Mouse (Mus musculus): ENCODE data around the gene Adam12. TPM values are rescaled to one million over a fixed set of nuclear protein-coding genes. Genes with fewer than 3 reads are reported as not detected.
"Not testable (repeated sequence)": the region's sequence is repeated elsewhere in the genome, so short reads cannot be mapped to it uniquely, and the experiment has no call there.

The Adam12 gene
- polyA plus RNA-seq, 1 experiment from 2014 or later: 4.8 TPM

- 88% methylated on average over 4 of the region's 4 CpGs for WGBS
- Histone ChIP-seq H3K4me1 (replicated peaks) (no peaks in the 10 kb centered on the region), H3K27ac (replicated peaks) (no peak overlapping the region), H3K4me2 (no peak overlapping the region), H3K27me3 (no peaks in the 10 kb centered on the region), H3K9ac (no peak overlapping the region), H3K9me3 (peaks cover 11% of the 10 kb centered on the region), H3K36me3 (no peaks in the 10 kb centered on the region), H3K4me3 (no peak overlapping the region)
- no peak for ATAC-seq (ENCODE audit: low FRiP score, low read depth)
Observed at GRCm38 (mm10) chr7:133908966-133909365, 323.0 kb downstream of the Adam12 start.

GRCm38 (mm10) chr7:133899391-133899790 is 332.6 kb downstream of the Adam12 start:
- Histone ChIP-seq H3K4me3 (no peak overlapping the region), H3K4me2 (no peak overlapping the region), H3K9me3 (no peaks in the 10 kb centered on the region), H3K36me3 (no peaks in the 10 kb centered on the region), H3K27me3 (no peaks in the 10 kb centered on the region), H3K4me1 (replicated peaks) (no peaks in the 10 kb centered on the region), H3K27ac (replicated peaks) (no peak overlapping the region), H3K9ac (no peak overlapping the region)
- ATAC-seq (ENCODE audit: low FRiP score, low read depth): no peak
- 89% methylated on average over 4 of the region's 4 CpGs for WGBS

- no peak overlapping the region for H3K4me3 ChIP-seq
- no peak overlapping the region for H3K9ac ChIP-seq
- no peak overlapping the region for H3K4me2 ChIP-seq
- no peaks in the 10 kb centered on the region for H3K36me3 ChIP-seq
- H3K9me3 ChIP-seq: no peaks in the 10 kb centered on the region
- H3K27ac ChIP-seq (replicated peaks): no peak overlapping the region
- 74% methylated on average over 4 of the region's 4 CpGs for WGBS
- no peak for ATAC-seq (ENCODE audit: low FRiP score, low read depth)
- H3K4me1 ChIP-seq (replicated peaks): no peaks in the 10 kb centered on the region
- H3K27me3 ChIP-seq: no peaks in the 10 kb centered on the region
Observed at GRCm38 (mm10) chr7:133891796-133892195, 340.1 kb downstream of the Adam12 start.

- no peaks in the 10 kb centered on the region for H3K4me1 ChIP-seq (replicated peaks)
- H3K4me3 ChIP-seq: no peak overlapping the region
- H3K9ac ChIP-seq: no peak overlapping the region
- no peak for ATAC-seq (ENCODE audit: low FRiP score, low read depth)
- 93% methylated on average over 9 of the region's 9 CpGs for WGBS
- H3K27me3 ChIP-seq: no peaks in the 10 kb centered on the region
- H3K27ac ChIP-seq (replicated peaks): no peak overlapping the region
- no peak overlapping the region for H3K4me2 ChIP-seq
- no peaks in the 10 kb centered on the region for H3K9me3 ChIP-seq
- H3K36me3 ChIP-seq: no peaks in the 10 kb centered on the region
Observed at GRCm38 (mm10) chr7:133891298-133891697, 340.6 kb downstream of the Adam12 start.

GRCm38 (mm10) chr7:133889986-133890385 is 342.0 kb downstream of the Adam12 start:
- H3K4me3 ChIP-seq: no peak overlapping the region
- no peak overlapping the region for H3K4me2 ChIP-seq
- H3K27me3 ChIP-seq: no peaks in the 10 kb centered on the region
- no peak overlapping the region for H3K27ac ChIP-seq (replicated peaks)
- ATAC-seq (ENCODE audit: low FRiP score, low read depth): no peak
- H3K9me3 ChIP-seq: no peaks in the 10 kb centered on the region
- 95% methylated on average over 4 of the region's 4 CpGs for WGBS
- H3K4me1 ChIP-seq (replicated peaks): no peaks in the 10 kb centered on the region
- no peaks in the 10 kb centered on the region for H3K36me3 ChIP-seq
- H3K9ac ChIP-seq: no peak overlapping the region

GRCm38 (mm10) chr7:133888926-133889920 is 342.7 kb downstream of the Adam12 start:
- no peaks in the 10 kb centered on the region for H3K4me1 ChIP-seq (replicated peaks)
- no peak overlapping the region for H3K27ac ChIP-seq (replicated peaks)
- H3K4me2 ChIP-seq: no peak overlapping the region
- H3K9ac ChIP-seq: no peak overlapping the region
- H3K9me3 ChIP-seq: no peaks in the 10 kb centered on the region
- 85% methylated on average over 19 of the region's 19 CpGs for WGBS
- no peaks in the 10 kb centered on the region for H3K27me3 ChIP-seq
- H3K36me3 ChIP-seq: no peaks in the 10 kb centered on the region
- no peak for ATAC-seq (ENCODE audit: low FRiP score, low read depth)
- H3K4me3 ChIP-seq: no peak overlapping the region

GRCm38 (mm10) chr7:133884759-133885431 is 347.1 kb downstream of the Adam12 start:
- not testable (repeated sequence) for ATAC-seq (ENCODE audit: low FRiP score, low read depth); H3K4me2 ChIP-seq; H3K9ac ChIP-seq; H3K4me3 ChIP-seq; H3K27me3 ChIP-seq; H3K27ac ChIP-seq (replicated peaks); H3K36me3 ChIP-seq; H3K4me1 ChIP-seq (replicated peaks); H3K9me3 ChIP-seq
- 50% methylated on average over 5 of the region's 9 CpGs for WGBS

GRCm38 (mm10) chr7:133879761-133880160 is 352.2 kb downstream of the Adam12 start:
- 97% methylated on average over 8 of the region's 8 CpGs for WGBS
- ATAC-seq (ENCODE audit: low FRiP score, low read depth): no peak
- H3K27me3 ChIP-seq: no peaks in the 10 kb centered on the region
- no peaks in the 10 kb centered on the region for H3K9me3 ChIP-seq
- H3K9ac ChIP-seq: no peak overlapping the region
- no peak overlapping the region for H3K4me3 ChIP-seq
- no peaks in the 10 kb centered on the region for H3K36me3 ChIP-seq
- no peak overlapping the region for H3K27ac ChIP-seq (replicated peaks)
- no peak overlapping the region for H3K4me2 ChIP-seq
- H3K4me1 ChIP-seq (replicated peaks): no peaks in the 10 kb centered on the region

- H3K4me1 ChIP-seq (replicated peaks): no peaks in the 10 kb centered on the region
Observed at GRCm38 (mm10) chr7:133876646-133877342, 355.2 kb downstream of the Adam12 start.

GRCm38 (mm10) chr7:133876139-133876538 is 355.8 kb downstream of the Adam12 start:
- Histone ChIP-seq H3K27ac (replicated peaks) (no peak overlapping the region), H3K4me1 (replicated peaks) (no peaks in the 10 kb centered on the region), H3K4me3 (no peak overlapping the region), H3K4me2 (no peak overlapping the region), H3K27me3 (no peaks in the 10 kb centered on the region), H3K9me3 (no peaks in the 10 kb centered on the region), H3K36me3 (no peaks in the 10 kb centered on the region), H3K9ac (no peak overlapping the region)
- no peak for ATAC-seq (ENCODE audit: low FRiP score, low read depth)
- WGBS: 70% methylated on average over 3 of the region's 3 CpGs

More at GRCm38 (mm10) chr7:133876646-133877342, 355.2 kb downstream of the Adam12 start:
- Histone ChIP-seq H3K9ac (no peak overlapping the region), H3K4me3 (no peak overlapping the region), H3K4me2 (no peak overlapping the region), H3K9me3 (no peaks in the 10 kb centered on the region), H3K27ac (replicated peaks) (no peak overlapping the region), H3K27me3 (no peaks in the 10 kb centered on the region), H3K36me3 (no peaks in the 10 kb centered on the region)
- no peak for ATAC-seq (ENCODE audit: low FRiP score, low read depth)
- 79% methylated on average over 17 of the region's 17 CpGs for WGBS

GRCm38 (mm10) chr7:133872701-133873100 is 359.2 kb downstream of the Adam12 start:
- H3K27me3 ChIP-seq: no peaks in the 10 kb centered on the region
- no peaks in the 10 kb centered on the region for H3K4me1 ChIP-seq (replicated peaks)
- H3K4me2 ChIP-seq: no peak overlapping the region
- no peak overlapping the region for H3K27ac ChIP-seq (replicated peaks)
- 90% methylated on average over 5 of the region's 5 CpGs for WGBS
- ATAC-seq (ENCODE audit: low FRiP score, low read depth): no peak
- H3K9ac ChIP-seq: no peak overlapping the region
- H3K9me3 ChIP-seq: no peaks in the 10 kb centered on the region
- no peak overlapping the region for H3K4me3 ChIP-seq
- no peaks in the 10 kb centered on the region for H3K36me3 ChIP-seq

GRCm38 (mm10) chr7:133870265-133870664 is 361.7 kb downstream of the Adam12 start:
- Histone ChIP-seq H3K9me3 (no peaks in the 10 kb centered on the region), H3K36me3 (no peaks in the 10 kb centered on the region), H3K4me1 (replicated peaks) (no peaks in the 10 kb centered on the region), H3K4me3 (no peak overlapping the region), H3K9ac (no peak overlapping the region), H3K27ac (replicated peaks) (no peak overlapping the region), H3K4me2 (no peak overlapping the region), H3K27me3 (no peaks in the 10 kb centered on the region)
- no peak for ATAC-seq (ENCODE audit: low FRiP score, low read depth)
- WGBS: 90% methylated on average over 4 of the region's 4 CpGs
